Mouse (Mus musculus) left cerebral cortex, adult 8-10 months (tissue): ENCODE measurements around the gene Mid1. TPM values are rescaled to one million over a fixed set of nuclear protein-coding genes. Genes with fewer than 3 reads are reported as not detected.

Source experiments
- DNase-seq, 2 experiments: peaks; one replicate each; pipeline ENCODE4 v3.0.0; 2022; ENCODE audit warnings: low spot score in 2 of 2
- total RNA-seq, 4 experiments: library from RNA; stranded (reverse); gene quantifications; 2 replicates each; pipeline ENCODE4 v1.2.4; 2022

Gene Mid1
- total RNA-seq = 10 to 100 TPM in 3 of 4 experiments, 1 to 10 TPM in 1; 5.2 to 19.8 (median 12.6) TPM

DNA sequence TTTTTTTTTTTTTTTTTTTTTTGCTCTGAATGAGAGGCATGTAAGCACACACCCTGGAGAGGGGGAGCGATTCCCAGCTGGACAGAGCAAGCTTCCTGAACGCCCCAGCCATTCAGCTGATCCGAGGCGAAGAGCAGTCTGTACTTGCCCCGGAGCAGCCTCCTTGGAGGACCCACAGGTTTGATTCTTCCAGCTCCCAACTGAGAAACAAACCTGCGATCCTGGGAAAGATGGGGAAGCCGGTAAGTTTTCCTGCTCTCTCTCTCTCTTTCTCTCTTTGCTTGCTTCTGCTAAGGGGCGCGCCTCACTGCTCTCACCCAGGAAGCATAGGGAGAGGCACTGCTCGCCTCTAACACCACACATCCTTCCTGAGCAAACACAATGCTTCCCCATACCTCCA, at the start of gene Mid1:
Gene Mid1 (plus strand): TSS at position 69 of the 400 bp plus-strand sequence.
- no peak for DNase-seq

- no peak for DNase-seq
Measured at GRCm38 (mm10) chrX:169673056-169673455, 11.9 kb upstream of the Mid1 start.

DNA sequence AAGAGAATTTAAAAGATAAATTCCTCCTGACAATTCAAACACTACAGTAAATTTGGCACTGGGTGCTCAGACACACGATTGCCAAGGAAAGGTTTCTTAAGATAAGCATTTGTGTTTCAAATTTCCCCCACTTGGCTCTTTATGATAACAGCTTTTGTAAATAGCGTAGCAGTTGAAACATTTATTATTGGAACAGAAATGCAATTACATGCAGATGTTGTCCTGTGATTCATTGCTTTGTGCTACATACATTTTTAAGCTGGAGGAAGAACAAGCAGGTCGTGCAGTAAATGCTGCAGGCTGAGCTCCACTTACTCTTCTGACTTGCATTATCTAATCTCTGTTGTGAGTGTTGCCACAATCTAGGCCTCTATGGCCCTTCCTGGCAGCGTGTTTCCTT, 8.7 kb upstream of the Mid1 start:
- no peak for DNase-seq

DNA sequence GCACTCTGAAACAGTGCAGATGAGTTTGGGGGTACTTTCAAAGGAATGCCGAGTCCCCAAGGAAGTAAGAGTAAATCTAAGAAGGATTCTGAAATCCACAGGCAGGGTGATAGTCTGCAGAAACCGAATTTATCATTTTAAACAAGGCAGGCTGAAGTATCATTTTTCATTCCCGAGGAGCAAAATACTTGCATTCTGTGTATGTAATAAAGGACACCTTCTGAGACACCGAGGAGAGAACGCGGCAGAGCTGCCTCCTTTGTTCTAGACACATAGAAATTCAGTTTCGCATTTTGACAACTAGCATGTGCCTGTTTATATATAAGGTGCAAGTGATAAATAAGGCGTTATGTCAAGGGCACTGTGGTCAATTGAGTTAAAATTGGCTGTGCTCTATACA, 732 bp downstream of the Mid1 start:
- DNase-seq = no peak

GRCm38 (mm10) chrX:169691217-169691616, 6.2 kb downstream of the Mid1 start:
- no peak for DNase-seq

GRCm38 (mm10) chrX:169691675-169692074, 6.7 kb downstream of the Mid1 start:
- DNase-seq = no peak

DNA sequence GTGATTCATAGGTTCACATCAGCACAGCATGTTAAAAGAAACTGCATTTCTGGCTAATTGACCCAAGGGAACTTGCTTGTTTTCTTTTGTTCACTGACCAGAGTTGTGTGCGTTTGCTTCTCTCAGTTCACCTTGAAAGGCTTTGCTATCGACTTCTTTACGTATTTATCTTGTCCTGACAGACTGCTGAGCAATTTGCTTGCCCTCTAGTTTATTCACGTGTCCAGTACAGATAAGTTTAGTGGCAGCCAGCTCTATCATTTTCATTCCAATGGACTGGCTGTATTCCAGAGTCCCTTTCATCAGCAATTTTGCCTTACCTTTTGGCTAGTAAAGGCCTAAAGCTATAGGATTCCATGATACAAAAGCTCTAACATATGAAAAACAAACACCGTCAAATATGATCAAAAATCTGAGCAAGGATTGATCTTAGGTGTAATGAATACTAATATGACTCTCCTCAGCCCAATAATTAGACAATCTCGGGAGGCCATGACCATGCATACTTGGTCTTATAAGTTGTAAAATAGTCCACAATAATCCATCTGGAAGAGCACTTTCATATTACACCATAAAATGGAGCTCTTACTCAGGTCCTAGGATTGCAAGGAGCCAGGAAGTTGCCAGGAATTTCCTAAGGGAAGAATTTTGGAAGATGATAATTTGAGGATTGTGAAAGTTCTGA, 7.4 kb downstream of the Mid1 start:
- no peak for DNase-seq

DNA sequence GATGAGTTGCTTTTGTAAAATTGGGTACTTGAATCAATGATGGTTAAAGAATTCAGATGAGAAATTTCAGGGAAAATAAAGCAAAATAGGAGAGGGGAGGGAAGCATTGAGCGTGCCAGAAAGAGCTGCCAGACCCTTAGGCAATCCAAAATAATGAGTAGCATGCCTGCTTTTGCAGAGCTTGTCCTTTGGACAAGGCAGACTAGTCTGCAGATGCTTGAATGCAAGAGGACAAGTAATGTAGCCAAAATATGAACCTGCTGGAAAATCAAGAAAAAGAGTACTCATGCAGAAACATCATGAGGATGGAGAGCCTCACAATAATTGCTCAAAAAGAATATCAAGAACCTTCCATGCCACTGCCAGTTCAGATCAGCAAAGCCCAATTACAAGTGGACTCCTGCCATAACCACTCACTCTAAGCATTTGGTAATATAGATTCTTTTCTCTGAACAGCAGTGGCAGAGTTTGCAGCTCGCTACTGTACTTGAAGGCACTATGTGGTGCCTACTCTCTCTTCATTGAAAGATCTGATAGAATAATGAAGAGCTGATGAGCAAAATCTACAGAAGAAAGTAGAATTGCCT, 19.1 kb downstream of the Mid1 start:
- no peak for DNase-seq

- DNase-seq = no peak
Measured at GRCm38 (mm10) chrX:169723511-169723910, 38.5 kb downstream of the Mid1 start.

DNA sequence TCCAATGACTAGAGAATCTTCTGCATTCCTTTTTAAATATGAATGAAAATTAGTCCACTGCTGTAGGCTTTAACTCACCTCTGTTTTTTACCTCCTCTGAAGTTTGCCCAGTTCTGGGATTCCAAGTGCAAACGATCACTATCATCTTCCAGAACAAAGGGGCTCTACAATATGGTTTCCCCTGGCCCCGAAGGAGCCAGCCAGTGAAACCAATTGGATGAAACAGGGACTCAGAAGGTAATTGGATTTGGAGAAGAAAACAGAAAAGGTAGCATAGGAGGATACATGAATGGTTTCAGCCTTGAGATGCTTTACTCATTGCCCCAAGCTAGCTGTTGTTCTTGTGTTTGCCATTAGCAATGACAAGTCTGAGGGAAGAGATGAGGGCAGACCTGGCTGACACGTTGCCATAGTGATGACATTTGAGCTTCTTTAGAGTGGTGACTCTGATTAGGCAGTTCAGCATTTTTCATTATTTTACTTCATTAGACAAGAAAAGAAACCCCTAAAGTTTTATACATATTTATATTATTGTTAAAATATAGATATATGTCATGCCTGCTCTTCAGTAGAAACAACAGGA, 50.5 kb downstream of the Mid1 start:
- no peak for DNase-seq

DNA sequence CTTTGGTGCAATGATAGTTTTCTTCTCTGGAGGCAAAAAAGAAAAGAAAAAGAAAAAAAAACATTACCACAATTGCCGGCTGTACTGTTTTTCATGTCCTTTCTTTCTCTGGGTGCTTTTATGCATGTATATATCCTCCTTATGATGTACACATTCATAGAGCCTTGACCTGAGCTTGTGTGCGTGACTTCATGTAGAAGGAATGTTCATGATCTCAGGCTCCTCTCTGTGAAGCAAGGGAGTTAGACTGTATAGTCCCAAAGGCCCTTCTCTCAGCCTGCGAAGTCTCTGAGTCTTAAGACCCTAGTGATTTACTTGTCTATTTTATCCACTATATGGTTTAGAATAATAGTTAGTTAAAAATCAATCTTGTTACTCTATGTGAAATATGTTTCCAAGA, 73.0 kb downstream of the Mid1 start:
- DNase-seq = no peak

DNA sequence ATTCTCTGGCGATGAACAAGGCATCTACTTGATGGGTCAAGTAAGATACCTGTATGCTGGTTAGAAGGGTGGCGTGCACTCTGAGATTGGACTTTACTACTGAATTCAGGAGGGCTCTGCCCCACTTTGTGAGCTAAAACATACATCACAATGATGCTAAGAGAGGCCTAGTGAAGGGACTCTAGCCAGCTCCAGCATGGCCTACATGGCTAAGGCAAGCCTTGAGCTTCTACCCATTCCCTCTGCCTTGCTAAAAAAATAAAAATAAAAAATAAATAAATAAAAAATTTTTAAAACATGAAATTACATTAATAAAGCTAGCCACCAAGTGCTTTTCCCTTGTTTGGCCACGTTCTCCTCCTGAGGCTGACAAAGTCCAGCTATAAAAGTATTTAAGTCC, 94.5 kb downstream of the Mid1 start, which contains the start of gene 4933400A11Rik:
Gene 4933400A11Rik (minus strand): TSS at position 101 of the 400 bp plus-strand sequence.
- no peak for DNase-seq

DNA sequence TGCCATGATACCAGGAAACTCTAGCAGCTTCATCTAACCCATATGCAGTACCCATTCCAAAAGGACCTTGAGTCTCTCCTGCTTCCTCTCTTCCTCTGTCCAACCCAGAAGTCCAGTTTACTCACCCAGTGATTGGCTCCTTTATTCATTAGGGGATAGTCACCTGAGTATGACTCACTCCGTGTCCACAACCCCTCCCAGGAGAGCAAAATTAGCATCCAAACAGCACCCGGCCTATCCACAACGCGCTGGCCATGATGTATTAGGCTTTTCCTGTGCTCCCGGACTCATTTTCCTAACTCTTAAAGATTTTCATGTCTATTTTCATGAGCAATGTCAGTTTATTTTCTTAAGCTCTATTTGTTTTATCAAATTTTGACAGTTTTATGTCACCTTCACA, 104.7 kb downstream of the Mid1 start:
- no peak for DNase-seq

GRCm38 (mm10) chrX:169792879-169793278, 107.9 kb downstream of the Mid1 start:
- DNase-seq = no peak

GRCm38 (mm10) chrX:169794421-169794820, 109.4 kb downstream of the Mid1 start:
- no peak for DNase-seq

- DNase-seq = no peak
Measured at GRCm38 (mm10) chrX:169794831-169795311, 109.9 kb downstream of the Mid1 start.

DNA sequence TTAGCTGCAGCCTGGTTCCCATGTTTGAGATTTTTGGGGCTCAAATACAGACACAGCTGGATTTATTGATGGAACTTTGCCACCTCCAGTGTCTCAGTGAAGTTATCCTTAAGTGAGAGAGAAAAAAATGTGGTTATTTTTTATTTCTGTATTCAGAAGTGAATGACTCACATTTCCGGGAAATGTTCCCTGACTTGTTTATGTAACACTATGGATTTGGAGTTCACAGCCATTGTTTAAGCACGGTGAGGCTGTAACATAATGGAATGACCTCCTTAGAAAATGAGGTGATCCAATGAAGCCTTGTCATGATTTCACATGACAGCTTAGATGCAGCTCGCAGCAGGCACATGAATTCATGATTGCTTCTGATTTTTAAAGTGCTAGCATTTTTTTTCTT, 112.1 kb downstream of the Mid1 start:
- DNase-seq = no peak

GRCm38 (mm10) chrX:169798987-169799680, 114.1 kb downstream of the Mid1 start:
- DNase-seq = no peak

GRCm38 (mm10) chrX:169800238-169800637, 115.2 kb downstream of the Mid1 start:
- DNase-seq = no peak

DNA sequence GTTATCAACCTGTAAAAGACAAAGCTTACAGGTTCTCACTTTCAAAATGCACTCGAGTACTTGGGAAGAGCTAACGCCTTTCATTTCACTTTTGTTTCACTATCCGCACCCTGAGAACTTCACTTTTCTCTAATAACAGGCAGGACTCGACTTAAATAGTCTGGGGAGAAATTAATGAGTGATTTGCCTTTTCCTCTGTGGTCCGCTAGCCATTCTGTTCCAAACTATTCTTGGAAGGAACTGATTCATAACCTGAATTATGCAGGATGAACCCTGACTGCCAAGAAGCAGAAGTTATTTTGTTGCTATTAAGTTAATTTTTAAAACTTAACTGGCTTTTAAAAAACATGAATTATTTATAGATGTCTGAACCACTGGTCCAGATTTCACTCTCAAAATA, 120.8 kb downstream of the Mid1 start:
- DNase-seq = no peak

DNA sequence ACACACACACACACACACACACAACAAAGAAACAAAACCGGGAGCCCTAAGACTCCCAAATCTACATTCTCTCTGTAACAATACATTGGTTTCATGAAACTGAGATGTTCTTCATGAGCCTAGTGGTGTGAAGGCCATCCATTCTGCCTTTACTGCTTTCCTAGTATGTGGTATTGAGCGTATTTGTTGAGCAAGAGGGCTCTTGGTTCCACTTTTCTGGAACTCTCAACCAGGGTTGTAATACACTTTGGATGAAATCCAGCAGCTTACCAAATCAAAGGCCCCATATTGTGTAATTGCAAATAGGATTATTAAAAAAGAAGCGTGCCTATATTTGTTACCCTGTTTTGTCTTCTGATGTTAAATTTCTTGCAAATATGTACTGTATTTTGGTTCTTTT, 122.7 kb downstream of the Mid1 start:
- no peak for DNase-seq

- no peak for DNase-seq
Measured at GRCm38 (mm10) chrX:169811318-169811717, 126.3 kb downstream of the Mid1 start.
